Mouse (Mus musculus): ENCODE measurements around the gene Ehd2. TPM values are rescaled to one million over a fixed set of nuclear protein-coding genes. Genes with fewer than 3 reads are reported as not detected.
A peak's percentile ranks its signal among the peaks of the same experiment; 100 is the strongest.

Ehd2 gene
- polyA plus RNA-seq, 1 experiment from 2014 or later, result 36.8 TPM

GRCm38 (mm10) chr7:15981538-15981937 is 14.2 kb upstream of the Ehd2 start:
- H3K9ac ChIP-seq (replicated peaks; ENCODE audit: low read length), result no peak overlapping the region
- no peak overlapping the region for H3K27ac ChIP-seq (ENCODE audit: low read length)
- H3K36me3 ChIP-seq (ENCODE audit: insufficient read depth, low read length), result peaks cover 29% of the 10 kb centered on the region
- no peak overlapping the region for H3K4me3 ChIP-seq (ENCODE audit: low read length)
- 76% methylated on average over 4 of the region's 4 CpGs for WGBS
- no peak overlapping the region for H3K4me2 ChIP-seq (replicated peaks; ENCODE audit: low read depth, low read length)
- no peaks in the 10 kb centered on the region for H3K4me1 ChIP-seq (ENCODE audit: insufficient read depth, low read length)
- ATAC-seq (ENCODE audit: low FRiP score, low TSS enrichment), result peak; percentile 46; the same call in 1 of the 2 replicates
- no peaks in the 10 kb centered on the region for H3K27me3 ChIP-seq (ENCODE audit: insufficient read depth, low read length)
- no peaks in the 10 kb centered on the region for H3K9me3 ChIP-seq (ENCODE audit: low read length)

- Histone ChIP-seq H3K4me3 (ENCODE audit: low read length) (no peak overlapping the region), H3K27me3 (ENCODE audit: insufficient read depth, low read length) (no peaks in the 10 kb centered on the region), H3K4me1 (ENCODE audit: insufficient read depth, low read length) (no peaks in the 10 kb centered on the region), H3K36me3 (ENCODE audit: insufficient read depth, low read length) (peaks cover 35% of the 10 kb centered on the region), H3K9me3 (ENCODE audit: low read length) (no peaks in the 10 kb centered on the region), H3K4me2 (replicated peaks; ENCODE audit: low read depth, low read length) (no peak overlapping the region), H3K9ac (replicated peaks; ENCODE audit: low read length) (no peak overlapping the region), H3K27ac (ENCODE audit: low read length) (no peak overlapping the region)
- WGBS, result 65% methylated on average over 8 of the region's 8 CpGs
- peak; percentile 10; the same call in 1 of the 2 replicates for ATAC-seq (ENCODE audit: low FRiP score, low TSS enrichment)
Measured at GRCm38 (mm10) chr7:15980246-15980645, 12.9 kb upstream of the Ehd2 start.

DNA sequence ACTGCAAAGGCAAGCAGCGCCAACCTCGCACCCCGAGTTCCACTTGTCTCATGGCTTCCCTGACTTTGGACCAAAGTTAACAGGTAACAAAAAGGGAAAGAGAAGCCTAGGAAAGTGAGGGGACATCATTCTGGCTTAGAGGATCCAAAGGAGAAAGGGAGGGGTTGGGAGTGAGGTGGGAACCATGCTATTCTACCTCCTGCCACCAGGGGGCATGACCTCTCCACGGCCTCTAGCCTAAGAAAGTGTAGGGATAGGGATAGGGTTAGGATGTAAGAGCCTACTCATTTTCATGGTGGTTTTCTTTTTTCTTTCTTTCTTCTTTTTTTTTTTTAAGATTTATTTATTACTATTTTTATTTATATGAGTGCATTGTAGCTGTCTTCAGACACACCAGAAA is 8.5 kb upstream of the Ehd2 start:
- Histone ChIP-seq H3K36me3 (ENCODE audit: insufficient read depth, low read length) (peaks cover 67% of the 10 kb centered on the region), H3K27ac (ENCODE audit: low read length) (no peak overlapping the region), H3K9ac (replicated peaks; ENCODE audit: low read length) (no peak overlapping the region), H3K27me3 (ENCODE audit: insufficient read depth, low read length) (no peaks in the 10 kb centered on the region), H3K4me2 (replicated peaks; ENCODE audit: low read depth, low read length) (no peak overlapping the region), H3K4me1 (ENCODE audit: insufficient read depth, low read length) (no peaks in the 10 kb centered on the region), H3K4me3 (ENCODE audit: low read length) (no peak overlapping the region), H3K9me3 (ENCODE audit: low read length) (no peaks in the 10 kb centered on the region)
- WGBS, result 83% methylated on average over 4 of the region's 4 CpGs
- ATAC-seq (ENCODE audit: low FRiP score, low TSS enrichment), result no peak

- no peaks in the 10 kb centered on the region for H3K9me3 ChIP-seq (ENCODE audit: low read length)
- 0 out of 2 replicates have a peak, but pooled peaks have one; percentile 10 for ATAC-seq (ENCODE audit: low FRiP score, low TSS enrichment)
- H3K27me3 ChIP-seq (ENCODE audit: insufficient read depth, low read length), result no peaks in the 10 kb centered on the region
- H3K4me3 ChIP-seq (ENCODE audit: low read length), result no peak overlapping the region
- no peak overlapping the region for H3K9ac ChIP-seq (replicated peaks; ENCODE audit: low read length)
- WGBS, result 90% methylated on average over 10 of the region's 10 CpGs
- H3K4me2 ChIP-seq (replicated peaks; ENCODE audit: low read depth, low read length), result no peak overlapping the region
- H3K4me1 ChIP-seq (ENCODE audit: insufficient read depth, low read length), result no peaks in the 10 kb centered on the region
- no peak overlapping the region for H3K27ac ChIP-seq (ENCODE audit: low read length)
- H3K36me3 ChIP-seq (ENCODE audit: insufficient read depth, low read length), result peaks cover 67% of the 10 kb centered on the region
Measured at GRCm38 (mm10) chr7:15975451-15975850, 8.1 kb upstream of the Ehd2 start.

DNA sequence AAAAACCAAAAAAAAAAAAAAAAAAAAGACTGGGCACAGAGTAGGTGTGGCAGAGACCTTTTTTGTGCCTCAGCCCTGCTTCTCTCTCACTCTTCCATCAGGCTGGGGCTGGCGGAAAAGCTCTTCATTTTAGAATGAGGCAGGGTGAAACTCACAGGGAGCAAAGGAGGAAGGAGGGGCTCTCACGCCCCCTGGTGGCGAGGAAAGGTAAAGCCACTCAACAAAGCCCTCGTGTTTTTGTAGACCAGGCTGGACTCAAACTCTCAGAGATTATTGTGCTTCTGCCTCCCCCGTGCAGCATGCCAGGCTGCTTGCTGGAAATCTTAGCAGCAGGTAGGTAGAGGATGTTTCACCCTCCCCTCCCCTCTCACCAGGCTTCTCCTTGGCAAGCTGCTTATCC is 7.3 kb upstream of the Ehd2 start:
- no peak overlapping the region for H3K27ac ChIP-seq (ENCODE audit: low read length)
- H3K27me3 ChIP-seq (ENCODE audit: insufficient read depth, low read length), result no peaks in the 10 kb centered on the region
- ATAC-seq (ENCODE audit: low FRiP score, low TSS enrichment), result no peak
- no peak overlapping the region for H3K9ac ChIP-seq (replicated peaks; ENCODE audit: low read length)
- 57% methylated on average over 5 of the region's 5 CpGs for WGBS
- no peak overlapping the region for H3K4me3 ChIP-seq (ENCODE audit: low read length)
- H3K9me3 ChIP-seq (ENCODE audit: low read length), result peaks cover 4% of the 10 kb centered on the region; the same call in 1 of the 2 replicates
- H3K4me2 ChIP-seq (replicated peaks; ENCODE audit: low read depth, low read length), result no peak overlapping the region
- H3K4me1 ChIP-seq (ENCODE audit: insufficient read depth, low read length), result no peaks in the 10 kb centered on the region
- H3K36me3 ChIP-seq (ENCODE audit: insufficient read depth, low read length), result peaks cover 73% of the 10 kb centered on the region

GRCm38 (mm10) chr7:15972247-15972646 is 4.9 kb upstream of the Ehd2 start:
- Histone ChIP-seq H3K4me3 (ENCODE audit: low read length) (no peak overlapping the region), H3K9ac (replicated peaks; ENCODE audit: low read length) (no peak overlapping the region), H3K27ac (ENCODE audit: low read length) (no peak overlapping the region), H3K9me3 (ENCODE audit: low read length) (peaks cover 4% of the 10 kb centered on the region; the same call in 1 of the 2 replicates), H3K27me3 (ENCODE audit: insufficient read depth, low read length) (no peaks in the 10 kb centered on the region), H3K36me3 (ENCODE audit: insufficient read depth, low read length) (peaks cover 56% of the 10 kb centered on the region), H3K4me1 (ENCODE audit: insufficient read depth, low read length) (no peaks in the 10 kb centered on the region), H3K4me2 (replicated peaks; ENCODE audit: low read depth, low read length) (no peak overlapping the region)
- 58% methylated on average over 25 of the region's 25 CpGs for WGBS
- peak; percentile 10; the same call in 1 of the 2 replicates for ATAC-seq (ENCODE audit: low FRiP score, low TSS enrichment)

DNA sequence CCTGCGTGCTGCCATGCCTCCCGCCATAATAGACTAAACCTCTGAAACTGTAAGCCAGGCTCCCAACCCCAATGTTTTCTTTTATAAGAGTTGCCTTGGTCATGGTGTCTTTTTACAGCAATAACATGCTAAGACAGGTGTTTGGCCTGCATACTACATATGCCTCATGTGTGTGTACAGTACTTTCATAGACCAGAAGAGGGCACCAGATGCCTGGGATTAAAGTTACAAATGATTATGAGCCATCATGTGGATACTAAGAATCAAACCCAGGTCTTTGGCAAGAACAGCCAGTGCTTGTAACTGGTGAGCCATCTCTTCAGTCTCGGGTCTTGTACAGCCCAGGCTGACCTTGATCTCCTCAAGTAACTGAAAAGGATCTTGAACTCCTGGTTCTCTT is 2.3 kb upstream of the Ehd2 start:
- ATAC-seq (ENCODE audit: low FRiP score, low TSS enrichment), result no peak
- H3K9ac ChIP-seq (replicated peaks; ENCODE audit: low read length), result no peak overlapping the region
- no peak overlapping the region for H3K27ac ChIP-seq (ENCODE audit: low read length)
- H3K4me1 ChIP-seq (ENCODE audit: insufficient read depth, low read length), result no peaks in the 10 kb centered on the region
- H3K9me3 ChIP-seq (ENCODE audit: low read length), result peaks cover 4% of the 10 kb centered on the region; the same call in 1 of the 2 replicates
- peaks cover 38% of the 10 kb centered on the region for H3K36me3 ChIP-seq (ENCODE audit: insufficient read depth, low read length)
- H3K4me2 ChIP-seq (replicated peaks; ENCODE audit: low read depth, low read length), result no peak overlapping the region
- H3K4me3 ChIP-seq (ENCODE audit: low read length), result no peak overlapping the region
- H3K27me3 ChIP-seq (ENCODE audit: insufficient read depth, low read length), result no peaks in the 10 kb centered on the region
- WGBS, result 90% methylated on average over 3 of the region's 3 CpGs

GRCm38 (mm10) chr7:15968322-15968721 is 955 bp upstream of the Ehd2 start:
- no peak for ATAC-seq (ENCODE audit: low FRiP score, low TSS enrichment)
- Histone ChIP-seq H3K27me3 (ENCODE audit: insufficient read depth, low read length) (no peaks in the 10 kb centered on the region), H3K4me2 (replicated peaks; ENCODE audit: low read depth, low read length) (no peak overlapping the region), H3K9ac (replicated peaks; ENCODE audit: low read length) (no peak overlapping the region), H3K27ac (ENCODE audit: low read length) (no peak overlapping the region), H3K9me3 (ENCODE audit: low read length) (peaks cover 4% of the 10 kb centered on the region; the same call in 1 of the 2 replicates), H3K36me3 (ENCODE audit: insufficient read depth, low read length) (peaks cover 24% of the 10 kb centered on the region), H3K4me3 (ENCODE audit: low read length) (no peak overlapping the region), H3K4me1 (ENCODE audit: insufficient read depth, low read length) (peaks cover 9% of the 10 kb centered on the region; the same call in 1 of the 2 replicates)
- 90% methylated on average over 8 of the region's 8 CpGs for WGBS

DNA sequence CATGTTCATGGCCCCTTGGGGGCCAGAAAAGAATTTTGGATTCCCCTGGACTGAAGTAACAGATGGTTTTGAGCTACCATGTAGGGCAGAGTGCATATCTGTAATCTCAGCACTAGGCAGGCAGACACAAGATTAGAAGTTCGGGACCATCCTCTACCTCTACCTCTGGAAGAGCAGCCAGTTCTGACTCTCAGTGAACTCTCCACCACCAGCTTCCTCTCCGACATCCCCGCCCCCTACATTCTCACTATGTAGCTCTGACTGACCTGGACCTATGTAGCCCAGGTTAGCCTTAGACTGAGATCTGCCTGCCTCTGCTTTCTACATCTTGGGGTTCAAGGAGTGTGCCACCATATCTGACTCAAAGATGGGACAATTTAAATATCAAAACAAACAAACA is 878 bp downstream of the Ehd2 start:
- Histone ChIP-seq H3K27me3 (ENCODE audit: insufficient read depth, low read length) (no peaks in the 10 kb centered on the region), H3K4me2 (replicated peaks; ENCODE audit: low read depth, low read length) (peak overlapping the region; percentile 56), H3K36me3 (ENCODE audit: insufficient read depth, low read length) (peaks cover 11% of the 10 kb centered on the region), H3K4me1 (ENCODE audit: insufficient read depth, low read length) (peaks cover 25% of the 10 kb centered on the region), H3K9me3 (ENCODE audit: low read length) (peaks cover 4% of the 10 kb centered on the region; the same call in 1 of the 2 replicates), H3K27ac (ENCODE audit: low read length) (no peak overlapping the region), H3K4me3 (ENCODE audit: low read length) (peak overlapping the region; percentile 50), H3K9ac (replicated peaks; ENCODE audit: low read length) (no peak overlapping the region)
- WGBS, result 72% methylated on average over 3 of the region's 3 CpGs
- ATAC-seq (ENCODE audit: low FRiP score, low TSS enrichment), result no peak

GRCm38 (mm10) chr7:15963798-15964652 is 3.3 kb downstream of the Ehd2 start:
- H3K27me3 ChIP-seq (ENCODE audit: insufficient read depth, low read length), result no peaks in the 10 kb centered on the region
- peak overlapping the region; percentile 5; the same call in 1 of the 2 replicates for H3K4me2 ChIP-seq (replicated peaks; ENCODE audit: low read depth, low read length)
- H3K9ac ChIP-seq (replicated peaks; ENCODE audit: low read length), result no peak overlapping the region
- H3K4me1 ChIP-seq (ENCODE audit: insufficient read depth, low read length), result peaks cover 25% of the 10 kb centered on the region
- 76% methylated on average over 32 of the region's 32 CpGs for WGBS
- H3K4me3 ChIP-seq (ENCODE audit: low read length), result peak overlapping the region; percentile 5; the same call in 1 of the 2 replicates
- no peak for ATAC-seq (ENCODE audit: low FRiP score, low TSS enrichment)
- H3K27ac ChIP-seq (ENCODE audit: low read length), result no peak overlapping the region
- no peaks in the 10 kb centered on the region for H3K9me3 ChIP-seq (ENCODE audit: low read length)
- no peaks in the 10 kb centered on the region for H3K36me3 ChIP-seq (ENCODE audit: insufficient read depth, low read length)
